Mouse (Mus musculus): ENCODE measurements around the gene Klf12.

GRCm38 (mm10) chr14:99856158-99857011, 428.1 kb downstream of the Klf12 start:
- TF ChIP-seq GATA1 (IDR thresholded peaks at IDR 0.05; ENCODE audit: borderline replicate concordance, low read length): no peak
- no peak for TF ChIP-seq FLI1 (IDR thresholded peaks at IDR 0.05; ENCODE audit: low read length)
